Mouse (Mus musculus): ENCODE data around the gene Ruvbl1. TPM values are rescaled to one million over a fixed set of nuclear protein-coding genes. Genes with fewer than 3 reads are reported as not detected.

The Ruvbl1 gene
- total RNA-seq, 4 experiments from 2014 or later, result 14.2 to 19.8 (median 16.7) TPM

- no peak for DNase-seq (ENCODE audit: low spot score)
Observed at GRCm38 (mm10) chr6:88544644-88545396, 79.6 kb downstream of the Ruvbl1 start.

DNA sequence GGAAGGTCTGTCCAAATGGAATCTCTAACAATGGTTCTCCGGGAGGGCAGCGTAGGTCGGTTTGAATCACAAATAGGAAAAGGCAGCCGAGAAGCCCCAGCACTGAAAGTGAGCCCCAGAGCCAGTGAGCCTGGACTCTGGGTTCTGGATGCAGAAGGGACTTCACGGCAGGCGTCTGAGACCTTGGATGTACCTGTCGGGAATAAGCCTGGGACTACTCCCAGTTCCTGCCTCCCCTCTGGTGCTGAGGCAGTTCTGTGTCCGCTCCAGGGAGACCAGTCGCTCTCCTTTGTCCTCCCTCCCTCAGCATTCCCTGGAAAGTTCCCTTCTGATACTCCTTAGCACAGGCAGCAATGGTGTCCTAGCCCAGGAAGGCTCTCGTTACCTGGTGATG, 80.2 kb downstream of the Ruvbl1 start:
- no peak for DNase-seq (ENCODE audit: low spot score)

Other genes with a start within 250 kb of the Ruvbl1 start
- not detected for gene Dnajb8, start 243.1 kb upstream of the Ruvbl1 start, total RNA-seq (2022)
- gene Eefsec, start 18.9 kb upstream of the Ruvbl1 start, total RNA-seq (2022), result 1 to 10 TPM; 6.5 to 8.4 (median 7.7) TPM
- gene Sec61a1, start 53.5 kb downstream of the Ruvbl1 start, total RNA-seq (2022), result 10 to 100 TPM; 35.1 to 41.5 (median 39.3) TPM
- gene Kbtbd12, start 172.5 kb downstream of the Ruvbl1 start, total RNA-seq (2022), result 10 to 100 TPM; 39.1 to 45.4 (median 43.4) TPM